Mouse (Mus musculus): ENCODE data around the gene Slc22a15.

DNA sequence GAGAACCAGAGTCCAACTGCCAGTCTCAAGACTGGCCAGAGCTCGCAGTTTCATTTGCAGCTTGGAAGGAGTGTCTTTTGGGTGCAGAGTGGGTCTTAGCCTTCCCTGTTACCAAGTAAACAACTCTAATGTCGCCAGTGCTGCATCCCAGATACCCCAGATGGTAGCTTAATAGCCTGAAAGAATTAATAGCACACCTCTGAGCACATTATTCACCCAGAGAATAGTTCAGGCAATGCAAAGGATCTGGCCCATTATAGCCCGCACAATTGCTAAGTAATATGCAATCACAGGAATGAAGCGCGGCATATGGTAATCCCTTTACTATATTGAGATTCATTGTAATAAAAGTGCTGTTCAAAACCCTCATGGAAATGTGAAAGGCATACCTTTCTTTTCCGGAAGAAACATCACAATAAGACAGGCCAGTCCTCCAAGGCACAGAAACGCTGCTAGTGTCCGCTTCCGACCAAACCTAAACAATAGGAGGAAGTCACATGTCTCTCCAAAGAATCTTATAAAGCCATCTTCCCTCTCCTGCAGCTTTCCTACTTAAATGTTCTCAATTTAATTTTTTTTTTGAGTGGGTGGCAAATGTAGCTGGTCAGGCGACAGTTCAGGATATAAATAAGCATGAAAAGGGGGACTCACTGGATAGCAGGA is 48.9 kb downstream of the Slc22a15 start:
- TF ChIP-seq CTCF (IDR thresholded peaks at IDR 0.05; ENCODE audit: borderline replicate concordance, control insufficient read depth, extremely low read depth, insufficient read depth, low read length, poor library complexity) (no peak), POLR2A (IDR thresholded peaks at IDR 0.05; ENCODE audit: control insufficient read depth, extremely low read depth, insufficient read depth, low read length, poor library complexity) (no peak)
